Mouse (Mus musculus): ENCODE results near the gene Arntl2.
"Not testable (repeated sequence)": the region's sequence is repeated elsewhere in the genome, so short reads cannot be mapped to it uniquely, and the experiment has no call there.

- not testable (repeated sequence) for TF ChIP-seq ZC3H11A (IDR thresholded peaks at IDR 0.05; ENCODE audit: borderline replicate concordance, low read depth, low read length); HCFC1 (IDR thresholded peaks at IDR 0.05; ENCODE audit: borderline replicate concordance, insufficient read depth, low read length); MAFK (IDR thresholded peaks at IDR 0.05; ENCODE audit: insufficient read depth, low read depth, low read length)
These were observed 68.5 kb downstream of the Arntl2 start for GRCm38 (mm10) chr6:146864370-146864769.
